Mouse (Mus musculus) gastrocnemius, adult 18-20 months (tissue): ENCODE measurements around the gene Olfr667. TPM values are rescaled to one million over a fixed set of nuclear protein-coding genes. Genes with fewer than 3 reads are reported as not detected.
"Not testable (repeated sequence)": the region's sequence is repeated elsewhere in the genome, so short reads cannot be mapped to it uniquely, and the experiment has no call there.

Experiments used
- DNase-seq: peaks from one replicate; pipeline ENCODE4 v3.0.0; 2021; ENCODE audit warnings: low spot score
- long read RNA-seq, 2 experiments: library from polyadenylated mRNA; stranded (forward); transcript quantifications; one replicate each; pipeline ENCODE4 v2.0.0; 2021
- total RNA-seq, 2 experiments: library from RNA; stranded (reverse); gene quantifications; 2 replicates each; pipeline ENCODE4 v1.2.3; 2021

Olfr667 gene
- total RNA-seq, result not detected
- long read RNA-seq, experiment 1, result 0 reads
- long read RNA-seq, experiment 2, result 0 reads

- DNase-seq, result no peak
Observed at GRCm38 (mm10) chr7:104921382-104921781, at the start of gene Olfr667. Gene Olfr667 (minus strand): TSS chr7:104921482.

GRCm38 (mm10) chr7:104962520-104962919 is 41.2 kb upstream of the Olfr667 start, which contains the start of gene Olfr670:
Gene Olfr670 (minus strand): TSS chr7:104962620.
- DNase-seq, result no peak

GRCm38 (mm10) chr7:104950234-104950633 is 29.0 kb upstream of the Olfr667 start:
- DNase-seq, result not testable (repeated sequence)

GRCm38 (mm10) chr7:104933940-104934339 is 12.7 kb upstream of the Olfr667 start, which contains the start of gene Olfr669:
Gene Olfr669 (plus strand): TSS chr7:104934240.
- no peak for DNase-seq

GRCm38 (mm10) chr7:104927957-104928356 is 6.7 kb upstream of the Olfr667 start, which contains the start of gene Olfr668:
Gene Olfr668 (minus strand): TSS chr7:104928057.
- DNase-seq, result no peak

- no peak for DNase-seq
Observed at GRCm38 (mm10) chr7:104895852-104896251, 25.4 kb downstream of the Olfr667 start, which contains the start of gene Olfr666. Gene Olfr666 (minus strand): TSS chr7:104895952.

- no peak for DNase-seq
Observed at GRCm38 (mm10) chr7:104877731-104878130, 43.6 kb downstream of the Olfr667 start, which contains the start of gene Olfr665. Gene Olfr665 (plus strand): TSS chr7:104878031.

Other genes with a start within 250 kb of the Olfr667 start
- gene Olfr661, start 235.0 kb downstream of the Olfr667 start, total RNA-seq, result not detected
- gene Usp17le, start 144.0 kb downstream of the Olfr667 start, total RNA-seq, result not detected
- gene Usp17lb, start 78.9 kb downstream of the Olfr667 start, total RNA-seq, result not detected
- gene Usp17la, start 64.5 kb downstream of the Olfr667 start, total RNA-seq, result not detected
- not detected for gene Olfr665, start 43.5 kb downstream of the Olfr667 start, total RNA-seq
- gene Olfr666, start 25.5 kb downstream of the Olfr667 start, total RNA-seq, result not detected
- gene Olfr668, start 6.6 kb upstream of the Olfr667 start, total RNA-seq, result not detected
- gene Olfr669, start 12.8 kb upstream of the Olfr667 start, total RNA-seq, result not detected
- not detected for gene Olfr670, start 41.1 kb upstream of the Olfr667 start, total RNA-seq
- not detected for gene Olfr671, start 57.6 kb upstream of the Olfr667 start, total RNA-seq
- not detected for gene Olfr672, start 80.5 kb upstream of the Olfr667 start, total RNA-seq
- not detected for gene Olfr675, start 107.0 kb upstream of the Olfr667 start, total RNA-seq
- gene Olfr676, start 111.2 kb upstream of the Olfr667 start, total RNA-seq, result not detected
- gene Olfr677, start 129.9 kb upstream of the Olfr667 start, total RNA-seq, result not detected
- not detected for gene Olfr678, start 143.0 kb upstream of the Olfr667 start, total RNA-seq
- not detected for gene Olfr679, start 159.7 kb upstream of the Olfr667 start, total RNA-seq
- gene Olfr680-ps1, start 171.3 kb upstream of the Olfr667 start, total RNA-seq, result not detected
- not detected for gene Olfr681, start 195.4 kb upstream of the Olfr667 start, total RNA-seq
- gene Olfr683, start 225.5 kb upstream of the Olfr667 start, total RNA-seq, result not detected
- gene Olfr684, start 242.2 kb upstream of the Olfr667 start, total RNA-seq, result not detected